Mouse (Mus musculus): ENCODE data around the gene Mcoln1. TPM values are rescaled to one million over a fixed set of nuclear protein-coding genes. Genes with fewer than 3 reads are reported as not detected.

Gene Mcoln1
- 10 to 100 TPM; 79.5 to 93.9 TPM for polyA plus RNA-seq (2017; shearing (Covaris generic))

DNA sequence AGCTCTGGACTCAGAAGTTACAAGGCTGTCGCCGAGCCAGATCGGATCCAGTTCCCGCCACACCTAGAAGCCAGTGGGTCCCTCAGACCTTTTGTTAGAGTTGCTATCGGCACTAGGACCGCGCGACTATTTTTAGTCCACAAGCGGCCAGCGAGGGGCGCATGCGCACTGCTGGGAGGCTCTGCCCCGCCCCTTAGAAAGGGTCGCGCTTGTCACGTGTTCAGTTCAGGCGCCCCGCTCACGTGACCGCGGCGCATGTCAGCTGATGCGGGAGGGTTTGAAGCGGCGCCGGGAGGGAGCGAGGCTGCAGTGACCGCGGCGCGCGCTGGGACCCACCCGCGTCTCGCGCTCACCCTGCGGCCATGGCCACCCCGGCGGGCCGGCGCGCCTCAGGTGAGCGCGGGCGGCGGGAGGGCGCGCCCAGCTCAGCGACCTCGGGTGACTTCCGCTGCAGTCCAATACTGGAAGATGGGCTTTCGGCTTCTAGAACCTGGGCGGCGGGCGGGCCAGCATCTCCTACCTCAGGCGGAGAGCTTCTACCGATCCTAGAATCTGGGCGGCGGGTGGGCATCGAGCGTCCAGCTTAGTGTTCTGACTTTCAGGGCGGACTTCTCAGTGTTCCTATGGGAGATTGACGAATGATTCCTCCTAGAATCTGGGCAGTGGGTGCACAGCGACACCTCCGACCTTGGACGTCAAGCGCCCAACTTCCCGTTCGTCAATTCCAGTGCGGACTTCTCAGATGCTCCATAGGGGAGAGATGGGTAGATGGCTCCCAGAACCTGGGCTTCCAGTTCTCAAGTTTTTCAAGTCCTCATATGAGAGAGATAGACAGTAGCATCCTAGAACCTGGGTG, at the start of gene Mcoln1:
Mcoln1 (plus strand) TSS at position 223 of the 856 bp plus-strand sequence.

DNA sequence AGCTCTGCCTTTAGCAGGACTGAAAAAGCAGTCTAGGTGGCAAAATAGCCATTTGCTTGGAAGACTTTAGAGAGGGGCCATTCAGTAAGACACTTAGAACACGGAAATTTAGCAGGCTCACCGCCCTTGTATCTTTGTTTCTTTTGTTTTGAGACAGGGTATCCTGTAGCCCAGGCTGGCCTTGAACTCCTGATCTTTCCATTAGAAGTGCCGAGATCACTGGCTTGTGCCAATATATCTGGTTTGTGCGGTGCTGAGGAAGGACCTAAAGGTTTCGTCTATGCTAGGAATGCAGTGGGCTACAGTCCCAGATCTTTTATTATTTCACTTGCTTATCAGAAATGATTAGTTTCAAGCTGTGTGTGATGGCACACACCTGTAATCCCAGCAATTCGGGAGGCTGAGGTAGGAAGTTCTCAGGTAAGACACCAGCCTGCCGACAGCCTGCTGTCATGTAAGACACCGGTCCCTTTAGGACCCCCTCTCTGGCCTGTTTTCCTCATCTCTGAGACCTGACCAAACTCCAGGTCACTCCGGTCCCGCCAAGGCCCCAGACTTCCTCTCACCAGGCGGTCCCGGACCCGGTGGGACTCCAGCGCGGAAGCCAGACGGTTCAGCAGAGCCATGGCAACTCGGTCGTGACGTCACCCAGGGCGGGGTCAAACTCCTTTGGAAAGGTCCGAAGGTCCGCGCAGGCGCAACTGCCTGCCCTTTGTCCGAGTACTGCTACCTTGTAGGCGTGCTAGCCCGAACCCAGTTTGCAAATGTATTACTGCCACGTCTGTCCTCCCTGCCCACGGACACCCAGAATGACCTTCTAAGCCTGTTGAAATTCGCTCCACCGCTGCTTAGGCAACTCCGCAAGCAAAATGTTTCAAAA, 33.0 kb upstream of the Mcoln1 start, which contains the start of gene Pex11g:
Pex11g (minus strand) TSS at position 675 of the 880 bp plus-strand sequence.

DNA sequence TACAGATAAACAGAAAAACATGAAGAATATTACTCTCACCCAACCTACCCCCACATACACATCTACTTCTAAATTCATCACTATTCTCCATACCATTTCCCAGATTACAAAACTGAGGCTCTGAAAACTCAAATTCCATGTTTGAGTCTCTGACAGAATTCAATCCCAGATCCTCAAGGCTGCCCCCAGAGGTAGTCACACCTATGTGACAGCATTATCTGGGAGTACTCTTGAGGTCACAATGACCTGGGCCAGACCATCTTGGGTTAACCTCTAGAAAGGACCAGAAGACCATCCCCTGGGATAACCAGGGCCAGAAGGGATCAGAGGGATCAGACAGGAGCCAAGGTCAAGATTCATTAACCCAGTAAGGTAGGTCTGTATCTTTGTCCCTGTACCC, 29.7 kb upstream of the Mcoln1 start, which contains the start of gene Tex45:
Tex45 (plus strand) TSS at position 301 of the 400 bp plus-strand sequence.

DNA sequence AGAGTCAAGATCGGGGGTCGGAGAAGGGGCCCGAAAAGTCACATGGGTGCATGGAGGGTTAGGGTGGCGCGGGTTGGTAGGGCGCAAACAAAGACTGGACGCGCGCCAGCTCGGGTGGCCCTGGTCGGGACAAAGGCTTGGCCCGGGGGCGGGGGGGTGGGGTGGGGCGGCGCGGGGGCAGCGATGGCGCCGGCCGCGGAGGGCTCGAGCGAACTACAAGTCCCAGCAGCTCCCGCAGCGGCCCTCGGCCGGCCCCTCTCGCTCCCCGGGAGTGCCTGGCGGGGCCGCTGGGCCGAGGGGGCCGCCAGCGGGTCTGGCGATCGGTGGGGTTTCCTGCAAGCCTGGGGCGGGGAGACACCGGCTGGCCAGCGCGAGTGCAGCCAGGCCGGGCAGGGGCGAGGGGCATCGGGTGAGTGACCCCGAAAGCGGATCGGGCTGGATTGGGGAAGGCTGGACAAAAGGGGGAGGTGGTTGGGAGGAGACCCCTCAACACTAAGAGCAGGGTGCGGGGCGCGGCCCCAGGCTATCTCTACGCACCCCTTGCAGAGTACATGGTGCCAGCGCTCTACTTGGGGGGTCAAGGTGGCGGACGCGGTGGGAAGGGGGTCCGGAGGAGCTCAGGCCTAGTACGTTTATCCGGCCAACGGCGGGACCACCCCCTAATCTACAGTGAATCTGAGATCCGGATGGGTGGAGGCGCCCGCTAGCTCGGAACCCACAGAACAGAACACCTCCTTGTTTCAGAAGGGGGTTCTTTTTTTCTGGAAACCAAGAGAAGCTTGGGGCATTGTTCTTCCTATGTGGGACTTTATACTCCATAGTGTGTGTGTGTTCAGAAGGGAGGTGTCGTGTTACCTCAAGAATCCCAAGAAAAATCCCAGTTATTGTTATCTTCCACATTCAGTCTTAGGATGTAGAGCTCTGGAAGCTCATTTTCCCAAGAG, 7.1 kb upstream of the Mcoln1 start, which contains the start of gene Zfp358:
Zfp358 (plus strand) TSS at position 238 of the 944 bp plus-strand sequence.

DNA sequence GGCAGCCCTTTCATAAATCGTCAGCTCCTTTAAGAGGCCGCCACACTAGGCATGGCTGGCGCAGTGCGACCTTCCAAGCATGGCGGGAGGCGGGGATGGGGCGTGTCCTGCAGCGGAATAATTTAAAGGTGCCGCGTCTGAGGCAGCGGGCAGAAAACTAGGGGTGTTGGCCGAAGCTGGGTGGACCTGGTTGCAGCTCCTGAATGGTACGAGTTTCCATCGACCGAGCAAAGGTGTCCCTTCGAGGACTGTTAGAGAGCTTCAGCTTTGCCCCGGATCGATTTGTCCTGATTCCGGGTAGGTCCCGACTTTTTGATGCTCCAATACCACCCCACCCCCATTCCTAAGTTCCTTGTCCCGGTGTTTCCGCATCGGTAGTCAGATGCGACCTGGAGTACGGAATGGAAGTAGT, 15.0 kb downstream of the Mcoln1 start, which contains the start of gene Pnpla6:
Pnpla6 (plus strand) TSS at position 125 of the 412 bp plus-strand sequence.

Other genes with a start within 250 kb of the Mcoln1 start
- 10 to 100 TPM; 14.4 to 17.8 TPM for gene Insr, start 220.8 kb upstream of the Mcoln1 start, polyA plus RNA-seq (2017; shearing (Covaris generic))
- gene A430078G23Rik, start 147.0 kb upstream of the Mcoln1 start, polyA plus RNA-seq (2017; shearing (Covaris generic)) = 10 to 100 TPM; 73.5 to 80.4 TPM
- gene Arhgef18, start 107.5 kb upstream of the Mcoln1 start, polyA plus RNA-seq (2017; shearing (Covaris generic)) = 10 to 100 TPM; 54.8 to 71.1 TPM
- gene Pex11g, start 32.8 kb upstream of the Mcoln1 start, polyA plus RNA-seq (2017; shearing (Covaris generic)) = 1 to 10 TPM; 4.8 to 5.7 TPM
- gene Tex45, start 29.6 kb upstream of the Mcoln1 start, polyA plus RNA-seq (2017; shearing (Covaris generic)) = not detected
- 10 to 100 TPM in 1 of 2 experiments, 1 to 10 TPM in 1; 5.3 to 13.0 TPM for gene Zfp358, start 7.3 kb upstream of the Mcoln1 start, polyA plus RNA-seq (2017; shearing (Covaris generic))
- gene Pnpla6, start 14.9 kb downstream of the Mcoln1 start, polyA plus RNA-seq (2017; shearing (Covaris generic)) = 10 to 100 TPM; 22.3 to 27.5 TPM
- under 1 TPM in 1 of 2 experiments, not detected in 1; 0.20 TPM for gene C330021F23Rik, start 67.5 kb downstream of the Mcoln1 start, polyA plus RNA-seq (2017; shearing (Covaris generic))
- gene Camsap3, start 86.8 kb downstream of the Mcoln1 start, polyA plus RNA-seq (2017; shearing (Covaris generic)) = under 1 TPM in 1 of 2 experiments, not detected in 1; 0.33 TPM
- 10 to 100 TPM; 81.8 to 82.2 TPM for gene Xab2, start 120.9 kb downstream of the Mcoln1 start, polyA plus RNA-seq (2017; shearing (Covaris generic))
- 100 to 1,000 TPM; 122 to 131 TPM for gene Pet100, start 121.1 kb downstream of the Mcoln1 start, polyA plus RNA-seq (2017; shearing (Covaris generic))
- gene Pcp2, start 125.1 kb downstream of the Mcoln1 start, polyA plus RNA-seq (2017; shearing (Covaris generic)) = under 1 TPM; 0.16 to 0.20 TPM
- gene Stxbp2, start 130.5 kb downstream of the Mcoln1 start, polyA plus RNA-seq (2017; shearing (Covaris generic)) = 100 to 1,000 TPM; 211 to 215 TPM
- gene Retn, start 155.3 kb downstream of the Mcoln1 start, polyA plus RNA-seq (2017; shearing (Covaris generic)) = not detected
- gene Mcemp1, start 165.3 kb downstream of the Mcoln1 start, polyA plus RNA-seq (2017; shearing (Covaris generic)) = under 1 TPM; 0.36 to 0.92 TPM
- not detected for gene Fcor, start 171.9 kb downstream of the Mcoln1 start, polyA plus RNA-seq (2017; shearing (Covaris generic))
- gene Trappc5, start 175.8 kb downstream of the Mcoln1 start, polyA plus RNA-seq (2017; shearing (Covaris generic)) = 10 to 100 TPM; 27.9 to 28.4 TPM
- 1 to 10 TPM in 1 of 2 experiments, under 1 TPM in 1; 0.47 to 2.0 TPM for gene Fcer2a, start 193.7 kb downstream of the Mcoln1 start, polyA plus RNA-seq (2017; shearing (Covaris generic))
- gene Clec4g, start 220.2 kb downstream of the Mcoln1 start, polyA plus RNA-seq (2017; shearing (Covaris generic)) = not detected
- gene Cd209a, start 248.5 kb downstream of the Mcoln1 start, polyA plus RNA-seq (2017; shearing (Covaris generic)) = under 1 TPM; 0.20 to 0.32 TPM